Mouse (Mus musculus) myocyte (in vitro differentiated cells): Measurements from ENCODE around the gene St3gal3.

ENCODE experiments used
- E2F4 ChIP-seq: IDR thresholded peaks from one replicate; pipeline ENCODE4 v1.6.1; 2011; ENCODE audit warnings: mild to moderate bottlenecking, control low read depth, moderate library complexity; ENCODE audit not compliant: insufficient read depth
- MAX ChIP-seq: IDR thresholded peaks from one replicate; pipeline ENCODE4 v1.6.1; 2011; ENCODE audit warnings: low read depth, mild to moderate bottlenecking, control low read depth
- MYOD1 ChIP-seq, 3 experiments: IDR thresholded peaks; one replicate each; pipeline ENCODE4 v1.6.1; 2011; ENCODE audit warnings: control low read depth in 2 of 3, low read depth in 2 of 3, mild to moderate bottlenecking in 2 of 3, moderate library complexity in 1 of 3; ENCODE audit not compliant: insufficient read length in 2 of 3, control insufficient read depth in 1 of 3
- POLR2A ChIP-seq: IDR thresholded peaks from one replicate; pipeline ENCODE4 v1.6.1; 2011; ENCODE audit warnings: low read depth, mild to moderate bottlenecking, control low read depth, moderate library complexity; ENCODE audit not compliant: insufficient read length
- REST ChIP-seq: IDR thresholded peaks from one replicate; pipeline ENCODE4 v1.6.1; 2011; ENCODE audit warnings: mild to moderate bottlenecking, control low read depth, moderate library complexity; ENCODE audit not compliant: insufficient read depth, insufficient read length
- SRF ChIP-seq: IDR thresholded peaks from one replicate; pipeline ENCODE4 v1.6.1; 2011; ENCODE audit warnings: low read depth; ENCODE audit not compliant: control insufficient read depth, insufficient read length
- TCF12 ChIP-seq: IDR thresholded peaks from one replicate; pipeline ENCODE4 v1.6.1; 2011; ENCODE audit warnings: mild to moderate bottlenecking, control low read depth; ENCODE audit not compliant: poor library complexity, insufficient read depth, severe bottlenecking
- USF1 ChIP-seq: IDR thresholded peaks from one replicate; pipeline ENCODE4 v1.6.1; 2011; ENCODE audit warnings: low read depth, mild to moderate bottlenecking, control low read depth, moderate library complexity

GRCm38 (mm10) chr4:118044510-118044909 is 90.2 kb downstream of the St3gal3 start:
- TF ChIP-seq TCF12 (peak; percentile 96), MAX (no peak), POLR2A (no peak), USF1 (no peak), E2F4 (no peak), SRF (no peak), REST (no peak), MYOD1 (IDR thresholded peaks at IDR 0.05; ENCODE audit: control insufficient read depth in 1 of 3, insufficient read length in 2 of 3, low read depth in 2 of 3) (peak; percentile 51 to 95 (median 90))
